Mouse (Mus musculus) lung, postnatal 10 days (tissue): ENCODE data around the gene Fig4.

Experiments
- DNase-seq: peaks from one replicate; pipeline ENCODE4 v3.0.0; 2021

Gene Fig4

GRCm38 (mm10) chr10:41260243-41261006 lies 42.6 kb downstream of the Fig4 start:
- no peak for DNase-seq

- no peak for DNase-seq
These were observed 52.4 kb downstream of the Fig4 start for GRCm38 (mm10) chr10:41250749-41251065.

GRCm38 (mm10) chr10:41250045-41250748 lies 52.9 kb downstream of the Fig4 start:
- DNase-seq: no peak

- no peak for DNase-seq
These were observed 53.9 kb downstream of the Fig4 start for GRCm38 (mm10) chr10:41249006-41249659.

GRCm38 (mm10) chr10:41247800-41248473 lies 55.1 kb downstream of the Fig4 start:
- DNase-seq: no peak

GRCm38 (mm10) chr10:41246111-41246510 lies 56.9 kb downstream of the Fig4 start:
- no peak for DNase-seq

- no peak for DNase-seq
These were observed 57.6 kb downstream of the Fig4 start for GRCm38 (mm10) chr10:41245477-41245876.

- no peak for DNase-seq
These were observed 58.0 kb downstream of the Fig4 start for GRCm38 (mm10) chr10:41245028-41245427.

- no peak for DNase-seq
These were observed 59.1 kb downstream of the Fig4 start for GRCm38 (mm10) chr10:41243930-41244329.

- no peak for DNase-seq
These were observed 61.4 kb downstream of the Fig4 start for GRCm38 (mm10) chr10:41241558-41242242.

GRCm38 (mm10) chr10:41241080-41241479 lies 62.0 kb downstream of the Fig4 start:
- DNase-seq: no peak

- no peak for DNase-seq
These were observed 67.0 kb downstream of the Fig4 start for GRCm38 (mm10) chr10:41236020-41236419.

- DNase-seq: no peak
These were observed 67.5 kb downstream of the Fig4 start for GRCm38 (mm10) chr10:41235584-41235983.

- DNase-seq: no peak
These were observed 67.9 kb downstream of the Fig4 start for GRCm38 (mm10) chr10:41235159-41235558.

GRCm38 (mm10) chr10:41234552-41234951 lies 68.5 kb downstream of the Fig4 start:
- no peak for DNase-seq

- DNase-seq: no peak
These were observed 69.9 kb downstream of the Fig4 start for GRCm38 (mm10) chr10:41233140-41233539.

- no peak for DNase-seq
These were observed 71.8 kb downstream of the Fig4 start for GRCm38 (mm10) chr10:41231163-41231835.

GRCm38 (mm10) chr10:41227626-41228025 lies 75.4 kb downstream of the Fig4 start:
- DNase-seq: no peak

GRCm38 (mm10) chr10:41223499-41223898 lies 79.6 kb downstream of the Fig4 start:
- DNase-seq: no peak

- DNase-seq: peak; percentile 12
These were observed 81.9 kb downstream of the Fig4 start for GRCm38 (mm10) chr10:41221204-41221603.

- DNase-seq: no peak
These were observed 84.2 kb downstream of the Fig4 start for GRCm38 (mm10) chr10:41218897-41219296.

GRCm38 (mm10) chr10:41214083-41214482 lies 89.0 kb downstream of the Fig4 start:
- no peak for DNase-seq
